Comparison of ENCODE assay signal across 8 mouse cellular contexts in the genomic region with DNA sequence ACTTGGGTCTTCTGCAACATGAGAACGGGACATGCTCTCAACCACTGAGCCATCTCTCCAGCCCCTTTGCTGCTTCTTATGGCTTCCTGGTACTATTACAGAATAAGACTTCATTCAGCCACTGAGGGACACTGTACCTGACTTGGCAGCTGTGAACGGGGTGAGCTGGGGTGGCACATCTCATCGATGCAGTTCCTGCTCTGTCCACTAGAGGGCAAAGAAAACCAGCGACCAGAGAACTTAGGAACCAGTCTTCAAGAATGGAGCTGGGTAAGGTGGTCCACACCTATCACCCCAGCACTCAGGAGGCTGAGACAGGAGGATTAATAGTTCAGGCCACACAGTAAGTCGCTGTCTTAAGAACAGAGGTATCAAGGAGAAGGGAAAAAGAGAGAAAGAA. TPM values are rescaled to one million over a fixed set of nuclear protein-coding genes. Genes with fewer than 3 reads are reported as not detected.
DNase-seq lines count a peak whose midpoint lies in the region; ATAC-seq and TF ChIP-seq lines count a peak whose summit lies in the region.

No protein-coding gene starts in this region.

- no peak overlapping the region for H3K9ac ChIP-seq in CH12.LX (ENCODE audit: insufficient read depth, low read depth)
- H3K9ac ChIP-seq in neural tube, embryonic 11.5 days (ENCODE audit: low read length): no peak overlapping the region

- no peaks in the 10 kb centered on the region for H3K36me3 ChIP-seq in CH12.LX (replicated peaks in 1 of 2; ENCODE audit: control insufficient read depth in 1 of 2, insufficient read depth in 1 of 2, low read length in 1 of 2)
- no peaks in the 10 kb centered on the region for H3K36me3 ChIP-seq in neural tube, embryonic 11.5 days (ENCODE audit: control insufficient read depth, insufficient read depth, low read length)

- DNase-seq in layer of hippocampus, adult 11-12 months (ENCODE audit: low spot score): peak; percentile 67
- no peak for DNase-seq in layer of hippocampus, postnatal 36 days
- DNase-seq in CH12.LX (ENCODE audit: extremely low read depth) (peak; percentile 71), R1 (ENCODE audit: low read depth, low spot score) (peak; percentile 82)
- peak; percentile 74 for DNase-seq in embryo, embryonic 11 days
- DNase-seq in kidney, postnatal 36 days: peak; percentile 49 to 83
- peak; percentile 74 for DNase-seq in neural tube, embryonic 11.5 days (ENCODE audit: low spot score)
- DNase-seq in yolk sac, embryonic 10.5 days (ENCODE audit: low spot score): no peak

- TF ChIP-seq POLR2A in CH12.LX (IDR thresholded peaks at IDR 0.05; ENCODE audit: low read depth, low read length): no peak

- H3K27me3 ChIP-seq in CH12.LX (replicated peaks): peaks cover 14% of the 10 kb centered on the region
- no peaks in the 10 kb centered on the region for H3K27me3 ChIP-seq in neural tube, embryonic 11.5 days (ENCODE audit: control insufficient read depth, insufficient read depth, low read length)

- dilution Hi-C loops in CH12.LX (cut with MboI; ENCODE audit: extremely low pct_ligation_motif_present, extremely low pct_unique_long_range_greater_than_20kb, low sequenced_read_pairs): no loop called here

- TF ChIP-seq EP300 in CH12.LX (IDR thresholded peaks at IDR 0.05; ENCODE audit: low read length): no peak

- peak; percentile 79 to 95 for TF ChIP-seq CTCF in CH12.LX (conservative IDR thresholded peaks at IDR 0.05 in 1 of 2, IDR thresholded peaks at IDR 0.05 in 1 of 2; ENCODE audit: low read depth in 2 of 2, low read length in 2 of 2)

- H3K4me3 ChIP-seq in CH12.LX (replicated peaks in 1 of 3; ENCODE audit: low read depth in 2 of 3, low read length in 2 of 3, poor library complexity in 1 of 3): no peak overlapping the region
- no peak overlapping the region for H3K4me3 ChIP-seq in neural tube, embryonic 11.5 days (ENCODE audit: low read depth, low read length)

- H3K79me2 ChIP-seq in CH12.LX (replicated peaks; ENCODE audit: control insufficient read depth, extremely low read depth, insufficient read depth, poor library complexity, severe bottlenecking): no peaks in the 10 kb centered on the region

- 12% methylated on average over 5 of the region's 5 CpGs for WGBS in neural tube, embryonic 11.5 days

- peak; percentile 40 for TF ChIP-seq RAD21 in CH12.LX (IDR thresholded peaks at IDR 0.05; ENCODE audit: low read depth, low read length)

- H3K9me3 ChIP-seq in CH12.LX (replicated peaks; ENCODE audit: low read length): peaks cover 6% of the 10 kb centered on the region
- H3K9me3 ChIP-seq in neural tube, embryonic 11.5 days (ENCODE audit: control insufficient read depth, low read length): no peaks in the 10 kb centered on the region

- 0 out of 4 replicates have a peak, but pooled peaks cover 0 to 3% of the 10 kb centered on the region in 2 experiments for H3K4me1 ChIP-seq in CH12.LX (ENCODE audit: control insufficient read depth in 1 of 2, insufficient read depth in 2 of 2)
- H3K4me1 ChIP-seq in neural tube, embryonic 11.5 days (ENCODE audit: control insufficient read depth, insufficient read depth, low read length): 0 out of 2 replicates have a peak, but pooled peaks cover 3% of the 10 kb centered on the region

- in situ Hi-C loops in CH12.LX (cut with MboI; ENCODE audit: low pct_ligation_motif_present, low pct_unique_long_range_greater_than_20kb, low sequenced_read_pairs): no loop called here

- no peak overlapping the region for H3K27ac ChIP-seq in CH12.LX (ENCODE audit: insufficient read depth, low read depth)
- no peak overlapping the region for H3K27ac ChIP-seq in neural tube, embryonic 11.5 days (ENCODE audit: low read depth, low read length)

- H3K4me2 ChIP-seq in CH12.LX (ENCODE audit: insufficient read depth, low read depth, poor library complexity, severe bottlenecking): no peak overlapping the region
- no peak overlapping the region for H3K4me2 ChIP-seq in neural tube, embryonic 11.5 days (ENCODE audit: low read depth)

- ATAC-seq in neural tube, embryonic 11.5 days (ENCODE audit: insufficient read depth, low FRiP score, low TSS enrichment): no peak

TF ChIP-seq in CH12.LX, 34 proteins besides CTCF, POLR2A, EP300 and RAD21:
- TF ChIP-seq MXI1 (IDR thresholded peaks at IDR 0.05; ENCODE audit: low read depth, low read length) (no peak), SMC3 (IDR thresholded peaks at IDR 0.05; ENCODE audit: low read depth, low read length) (peak; percentile 56)
TF ChIP-seq in CH12.LX: peak in this region for 1.

RNA-seq across cellular contexts. Expression of gene Gins2, which starts 6.9 kb away (rescaled TPM):
- 1 to 10 TPM; 4.8 to 5.5 TPM for total RNA-seq in layer of hippocampus, postnatal 36 days (2021)
- total RNA-seq in CH12.LX (2012; rRNA removed) (61.2 and 68.4 TPM in 2 replicates), CH12.LX (2014; rRNA removed) (50.0 TPM in 2 replicates)
- 127 and 129 TPM in 2 replicates for polyA plus RNA-seq in CH12.LX (2012; ENCODE audit: insufficient read length, low read depth)
- 101 and 109 TPM in 2 replicates for polyA plus RNA-seq in neural tube, embryonic 11.5 days (2014; fragmentation: Nextera tagmentation; extraction: Ambion mirVana)

RNA-seq across cellular contexts. Expression of gene 1190005I06Rik, which starts 51.5 kb away (rescaled TPM):
- 10 to 100 TPM; 13.1 to 13.4 TPM for total RNA-seq in layer of hippocampus, postnatal 36 days (2021)
- total RNA-seq in CH12.LX (2012; rRNA removed): 0.85 and 1.7 TPM in 2 replicates
- not detected in 2 replicates for total RNA-seq in CH12.LX (2014; rRNA removed)
- 0.36 TPM in 1 of 2 replicates, not detected in the other for polyA plus RNA-seq in CH12.LX (2012; ENCODE audit: insufficient read length, low read depth)
- 2.5 and 2.6 TPM in 2 replicates for polyA plus RNA-seq in neural tube, embryonic 11.5 days (2014; fragmentation: Nextera tagmentation; extraction: Ambion mirVana)

Comparison
In these comparisons a context has a peak if more than half of its experiments do, and no peak if none do; other contexts are left out.
1. DNase-seq: peak in layer of hippocampus, adult 11-12 months (single experiment), CH12.LX (single experiment), R1 (single experiment), embryo, embryonic 11 days (single experiment), kidney, postnatal 36 days (2 of 2) and neural tube, embryonic 11.5 days (single experiment); none in layer of hippocampus, postnatal 36 days (0 of 2) and yolk sac, embryonic 10.5 days (single experiment).
2. RNA of gene Gins2, which starts 6.9 kb away (total RNA-seq): 50.0 to 68.4 TPM in CH12.LX; 4.8 to 5.5 TPM in layer of hippocampus, postnatal 36 days; every median in the first group is over 4 times any median in the second.
3. RNA of gene 1190005I06Rik, which starts 51.5 kb away (total RNA-seq): 13.1 to 13.4 TPM in layer of hippocampus, postnatal 36 days; 0.85 to 1.7 TPM in CH12.LX; every median in the first group is over 4 times any median in the second.